Mouse (Mus musculus): ENCODE measurements around the gene Zxdc. TPM values are rescaled to one million over a fixed set of nuclear protein-coding genes. Genes with fewer than 3 reads are reported as not detected.

The Zxdc gene
- total and polyA plus RNA-seq, 2 experiments: 9.1 to 9.8 TPM

DNA sequence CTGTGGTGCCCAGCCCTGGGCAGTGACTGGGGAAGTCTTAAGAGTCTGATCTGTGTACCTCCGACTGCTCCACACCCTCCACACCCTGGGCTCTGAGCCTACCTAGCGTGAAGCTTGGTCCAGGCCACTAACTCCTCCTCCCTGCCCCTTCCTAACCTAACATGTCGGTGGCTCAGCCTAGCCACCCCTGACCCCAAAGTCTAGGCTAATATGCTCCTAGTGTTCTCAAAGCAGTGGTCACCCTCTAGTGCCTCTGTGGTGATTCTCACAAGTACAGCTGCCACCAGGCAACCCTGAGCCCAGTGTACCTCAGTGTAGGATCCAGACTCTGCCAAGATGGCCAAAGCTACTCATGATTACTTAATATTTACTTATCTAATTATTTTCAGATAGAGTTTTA lies 65.4 kb downstream of the Zxdc start:
- no peaks in the 10 kb centered on the region for H3K79me2 ChIP-seq (ENCODE audit: control insufficient read depth, insufficient read depth, low read length)
- no peak for TF ChIP-seq CTCF (IDR thresholded peaks at IDR 0.05; ENCODE audit: low read depth, low read length)
- TF ChIP-seq POLR2A (IDR thresholded peaks at IDR 0.05; ENCODE audit: extremely low read depth, insufficient read depth, low read length): no peak
- peak overlapping the region; percentile 46 for H3K27ac ChIP-seq (replicated peaks; ENCODE audit: insufficient read depth, low read depth, low read length)
- H3K4me1 ChIP-seq (ENCODE audit: control insufficient read depth, insufficient read depth, low read length): peaks cover 25% of the 10 kb centered on the region
- DNase-seq (ENCODE audit: extremely low read depth, low read depth, low spot score): no peak
- no peaks in the 10 kb centered on the region for H3K36me3 ChIP-seq (ENCODE audit: control insufficient read depth, insufficient read depth, low read length)
- peak overlapping the region; percentile 1; the same call in 1 of the 2 replicates for H3K9ac ChIP-seq (ENCODE audit: low read depth, low read length)
- no peak overlapping the region for H3K4me3 ChIP-seq (ENCODE audit: insufficient read depth, low read depth, low read length)
- no peaks in the 10 kb centered on the region for H3K27me3 ChIP-seq (ENCODE audit: control insufficient read depth, insufficient read depth, low read length)
- 29% methylated on average over 3 of the region's 3 CpGs for WGBS

DNA sequence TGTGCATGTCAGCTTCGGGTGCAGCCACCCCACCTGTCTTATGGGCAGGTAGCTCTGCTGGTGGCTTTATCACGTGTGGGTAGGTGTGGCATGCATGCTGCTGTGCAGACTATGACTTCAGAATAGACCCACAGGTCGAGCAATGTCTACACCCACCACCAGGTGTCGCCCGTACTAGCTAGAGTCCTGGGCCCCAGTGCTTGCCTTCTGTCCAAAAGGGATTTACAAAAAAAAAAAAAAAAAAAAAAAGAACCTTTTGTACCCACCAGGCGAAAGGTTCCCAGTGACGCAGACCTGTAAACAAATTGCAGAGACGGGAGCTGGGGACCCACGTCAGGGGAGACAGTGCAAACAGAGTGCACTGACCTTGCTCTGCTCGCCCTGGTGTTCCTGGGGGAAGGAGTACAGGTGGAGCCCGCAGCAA lies 65.9 kb downstream of the Zxdc start:
- peaks cover 21% of the 10 kb centered on the region for H3K4me1 ChIP-seq (ENCODE audit: control insufficient read depth, insufficient read depth, low read length)
- no peaks in the 10 kb centered on the region for H3K27me3 ChIP-seq (ENCODE audit: control insufficient read depth, insufficient read depth, low read length)
- peak overlapping the region; percentile 93 for H3K27ac ChIP-seq (replicated peaks; ENCODE audit: insufficient read depth, low read depth, low read length)
- peak; percentile 98 for DNase-seq (ENCODE audit: extremely low read depth, low read depth, low spot score)
- H3K9ac ChIP-seq (ENCODE audit: low read depth, low read length): no peak overlapping the region
- no peaks in the 10 kb centered on the region for H3K79me2 ChIP-seq (ENCODE audit: control insufficient read depth, insufficient read depth, low read length)
- H3K4me3 ChIP-seq (ENCODE audit: insufficient read depth, low read depth, low read length): no peak overlapping the region
- no peaks in the 10 kb centered on the region for H3K36me3 ChIP-seq (ENCODE audit: control insufficient read depth, insufficient read depth, low read length)
- 9% methylated on average over 11 of the region's 11 CpGs for WGBS
- peak; percentile 87 for TF ChIP-seq CTCF (IDR thresholded peaks at IDR 0.05; ENCODE audit: low read depth, low read length)
- no peak for TF ChIP-seq POLR2A (IDR thresholded peaks at IDR 0.05; ENCODE audit: extremely low read depth, insufficient read depth, low read length)

DNA sequence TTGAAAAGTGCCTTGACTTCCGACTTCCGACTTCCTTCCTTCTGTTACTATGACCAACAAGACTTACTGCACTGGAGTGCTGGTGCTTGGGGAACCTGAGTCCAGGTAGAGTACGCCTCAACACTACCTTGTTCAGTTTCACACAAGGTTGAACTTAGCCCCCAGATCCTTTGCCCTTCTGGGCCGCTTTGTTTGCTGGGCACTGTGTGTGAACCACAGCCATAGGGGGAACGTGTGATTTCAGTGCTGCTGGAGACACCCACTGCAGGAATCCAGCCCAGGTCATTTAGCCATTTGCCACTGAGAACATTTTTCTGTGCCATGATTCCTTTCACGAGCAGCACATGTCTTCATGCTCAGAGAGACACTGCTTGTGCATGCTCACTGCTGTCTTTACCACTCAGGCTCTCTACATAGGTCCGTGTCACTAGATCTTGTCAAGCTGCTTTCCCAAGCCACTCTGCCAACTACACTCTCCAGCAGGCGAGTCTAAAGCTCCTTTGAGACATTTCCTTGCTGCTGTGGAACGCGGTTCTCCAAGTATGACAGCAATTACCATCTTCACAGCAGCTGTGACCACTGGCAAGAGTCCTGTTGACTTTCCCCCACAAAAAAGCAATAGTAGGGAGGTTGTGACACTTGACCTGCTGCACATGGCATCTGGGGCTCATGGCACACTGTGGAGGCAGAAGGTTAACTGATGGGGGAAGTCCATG lies 67.1 kb downstream of the Zxdc start:
- no peaks in the 10 kb centered on the region for H3K27me3 ChIP-seq (ENCODE audit: control insufficient read depth, insufficient read depth, low read length)
- peak; percentile 91 for DNase-seq (ENCODE audit: extremely low read depth, low read depth, low spot score)
- H3K9ac ChIP-seq (ENCODE audit: low read depth, low read length): peak overlapping the region; percentile 22
- H3K36me3 ChIP-seq (ENCODE audit: control insufficient read depth, insufficient read depth, low read length): no peaks in the 10 kb centered on the region
- TF ChIP-seq POLR2A (IDR thresholded peaks at IDR 0.05; ENCODE audit: extremely low read depth, insufficient read depth, low read length): no peak
- TF ChIP-seq CTCF (IDR thresholded peaks at IDR 0.05; ENCODE audit: low read depth, low read length): no peak
- H3K4me3 ChIP-seq (ENCODE audit: insufficient read depth, low read depth, low read length): no peak overlapping the region
- H3K79me2 ChIP-seq (ENCODE audit: control insufficient read depth, insufficient read depth, low read length): no peaks in the 10 kb centered on the region
- 38% methylated on average over 10 of the region's 10 CpGs for WGBS
- H3K4me1 ChIP-seq (ENCODE audit: control insufficient read depth, insufficient read depth, low read length): peaks cover 21% of the 10 kb centered on the region
- H3K27ac ChIP-seq (replicated peaks; ENCODE audit: insufficient read depth, low read depth, low read length): peak overlapping the region; percentile 93

DNA sequence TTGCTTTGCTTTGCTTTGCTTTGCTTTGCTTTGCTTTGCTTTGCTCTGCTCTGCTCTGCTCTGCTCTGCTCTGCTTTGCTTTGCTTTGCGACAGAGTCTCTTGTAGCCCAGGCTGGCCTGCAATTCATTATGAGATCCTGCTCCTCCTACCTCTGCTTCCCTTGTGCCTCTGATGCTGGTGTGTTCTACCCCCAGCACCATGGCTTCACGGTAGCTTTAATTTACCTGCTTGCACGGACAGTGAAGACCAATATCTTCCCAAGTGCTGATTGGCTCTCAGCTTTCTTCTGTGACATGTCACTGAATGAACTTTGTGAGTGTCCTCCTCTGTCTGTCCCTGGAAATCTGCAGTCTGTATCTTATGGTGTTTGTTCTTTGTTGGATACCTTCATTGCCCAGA lies 67.7 kb downstream of the Zxdc start:
- Histone ChIP-seq H3K27me3 (ENCODE audit: control insufficient read depth, insufficient read depth, low read length) (no peaks in the 10 kb centered on the region), H3K36me3 (ENCODE audit: control insufficient read depth, insufficient read depth, low read length) (no peaks in the 10 kb centered on the region), H3K4me1 (ENCODE audit: control insufficient read depth, insufficient read depth, low read length) (peaks cover 21% of the 10 kb centered on the region), H3K79me2 (ENCODE audit: control insufficient read depth, insufficient read depth, low read length) (no peaks in the 10 kb centered on the region), H3K9ac (ENCODE audit: low read depth, low read length) (no peak overlapping the region), H3K4me3 (ENCODE audit: insufficient read depth, low read depth, low read length) (no peak overlapping the region), H3K27ac (replicated peaks; ENCODE audit: insufficient read depth, low read depth, low read length) (0 out of 2 replicates have a peak overlapping the region, but pooled peaks have one; percentile 13)
- DNase-seq (ENCODE audit: extremely low read depth, low read depth, low spot score): no peak
- WGBS: 95% methylated on average over 3 of the region's 3 CpGs
- TF ChIP-seq CTCF (IDR thresholded peaks at IDR 0.05; ENCODE audit: low read depth, low read length) (no peak), POLR2A (IDR thresholded peaks at IDR 0.05; ENCODE audit: extremely low read depth, insufficient read depth, low read length) (no peak)

DNA sequence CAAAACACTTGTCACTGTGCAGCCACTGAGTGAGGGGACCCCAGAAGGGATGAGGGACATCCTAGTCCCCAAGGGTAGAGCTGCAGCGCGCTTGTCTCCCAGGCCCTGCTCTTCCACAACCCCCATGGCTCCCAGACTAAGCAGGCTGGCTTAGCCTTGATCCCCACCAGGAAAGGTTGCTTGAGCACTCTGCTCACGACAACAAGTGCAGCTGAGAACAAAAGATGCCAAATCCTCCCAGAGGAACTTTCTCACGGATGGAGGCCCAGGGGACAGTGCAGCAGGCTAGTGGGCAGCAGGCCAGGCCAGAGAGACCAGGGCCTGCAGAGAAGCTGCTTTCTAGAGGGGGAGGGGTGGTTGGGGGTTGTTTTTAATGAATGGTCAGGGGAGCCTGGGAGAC lies 77.6 kb downstream of the Zxdc start:
- DNase-seq (ENCODE audit: extremely low read depth, low read depth, low spot score): no peak
- WGBS: 81% methylated on average over 4 of the region's 4 CpGs

DNA sequence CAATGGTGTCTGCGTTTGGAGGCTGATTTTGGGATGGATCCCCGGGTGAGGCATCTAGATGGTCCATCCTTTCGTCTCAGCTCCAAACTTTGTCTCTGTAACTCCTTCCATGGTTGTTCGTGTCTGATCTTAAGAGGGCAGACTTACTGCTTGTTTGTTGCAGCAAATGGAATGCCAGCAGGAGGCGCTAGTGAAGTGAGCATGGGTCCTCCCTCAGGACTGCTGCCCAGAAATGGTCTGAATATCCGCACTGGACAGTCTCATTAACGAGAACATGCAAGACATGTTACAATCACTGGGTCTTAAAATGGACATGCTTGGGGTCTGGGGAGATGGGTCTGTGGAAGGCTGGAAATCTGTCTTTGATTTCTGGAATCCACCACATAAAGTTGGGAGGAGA lies 80.9 kb downstream of the Zxdc start:
- peak; percentile 92 for DNase-seq (ENCODE audit: extremely low read depth, low read depth, low spot score)
- TF ChIP-seq CTCF (IDR thresholded peaks at IDR 0.05; ENCODE audit: low read depth, low read length) (peak; percentile 91), POLR2A (IDR thresholded peaks at IDR 0.05; ENCODE audit: extremely low read depth, insufficient read depth, low read length) (no peak)
- Histone ChIP-seq H3K4me1 (ENCODE audit: control insufficient read depth, insufficient read depth, low read length) (peaks cover 6% of the 10 kb centered on the region), H3K27me3 (ENCODE audit: control insufficient read depth, insufficient read depth, low read length) (no peaks in the 10 kb centered on the region), H3K79me2 (ENCODE audit: control insufficient read depth, insufficient read depth, low read length) (no peaks in the 10 kb centered on the region), H3K9ac (ENCODE audit: low read depth, low read length) (peak overlapping the region; percentile 42; the same call in 1 of the 2 replicates), H3K36me3 (ENCODE audit: control insufficient read depth, insufficient read depth, low read length) (no peaks in the 10 kb centered on the region), H3K27ac (replicated peaks; ENCODE audit: insufficient read depth, low read depth, low read length) (peak overlapping the region; percentile 62), H3K4me3 (ENCODE audit: insufficient read depth, low read depth, low read length) (no peak overlapping the region)
- 13% methylated on average over 7 of the region's 7 CpGs for WGBS

More for the DNA sequence above, 77.6 kb downstream of the Zxdc start:
- no peaks in the 10 kb centered on the region for H3K36me3 ChIP-seq (ENCODE audit: control insufficient read depth, insufficient read depth, low read length)
- H3K9ac ChIP-seq (ENCODE audit: low read depth, low read length): no peak overlapping the region
- H3K27me3 ChIP-seq (ENCODE audit: control insufficient read depth, insufficient read depth, low read length): no peaks in the 10 kb centered on the region
- peaks cover 6% of the 10 kb centered on the region for H3K4me1 ChIP-seq (ENCODE audit: control insufficient read depth, insufficient read depth, low read length)
- H3K79me2 ChIP-seq (ENCODE audit: control insufficient read depth, insufficient read depth, low read length): no peaks in the 10 kb centered on the region
- TF ChIP-seq POLR2A (IDR thresholded peaks at IDR 0.05; ENCODE audit: extremely low read depth, insufficient read depth, low read length): no peak
- TF ChIP-seq CTCF (IDR thresholded peaks at IDR 0.05; ENCODE audit: low read depth, low read length): no peak
- H3K4me3 ChIP-seq (ENCODE audit: insufficient read depth, low read depth, low read length): no peak overlapping the region
- no peak overlapping the region for H3K27ac ChIP-seq (replicated peaks; ENCODE audit: insufficient read depth, low read depth, low read length)

All from liver, adult 2 months (tissue).